Mouse (Mus musculus) embryonic facial prominence, embryonic 14.5 days (tissue): ENCODE data around the gene Olfr527. TPM values are rescaled to one million over a fixed set of nuclear protein-coding genes. Genes with fewer than 3 reads are reported as not detected.

ENCODE experiments used
- ATAC-seq: fragments of 200-750 bp; cut with Nextera tagmentation; 2 replicates; pipeline ENCODE4 v1.8.0; 2017; ENCODE audit warnings: low read depth, moderate number of reproducible peaks, moderate TSS enrichment
- DNase-seq: peaks from one replicate; pipeline ENCODE4 v3.0.0-alpha.2; 2015; ENCODE audit warnings: low spot score
- H3K27ac ChIP-seq: fragments of 300-500 bp; sonication (generic); replicated peaks from 2 replicates; pipeline ENCODE4 v1.5.1; 2014; ENCODE audit warnings: low read depth, mild to moderate bottlenecking, low read length, moderate library complexity
- H3K27me3 ChIP-seq: fragments of 300-500 bp; sonication (generic); replicated peaks from 2 replicates; pipeline ENCODE4 v1.6.1; 2014; ENCODE audit warnings: low read length; ENCODE audit not compliant: control insufficient read depth, insufficient read depth
- H3K36me3 ChIP-seq: fragments of 300-500 bp; sonication (generic); 2 replicates; pipeline ENCODE4 v1.6.1; 2014; ENCODE audit warnings: low read length, mixed read lengths; ENCODE audit not compliant: control insufficient read depth, insufficient read depth
- H3K4me1 ChIP-seq: fragments of 300-500 bp; sonication (generic); 2 replicates; pipeline ENCODE4 v1.6.1; 2014; ENCODE audit warnings: antibody characterized with exemption, low read length; ENCODE audit not compliant: control insufficient read depth, insufficient read depth
- H3K4me2 ChIP-seq: fragments of 300-500 bp; sonication (generic); 2 replicates; pipeline ENCODE4 v1.6.1; 2014; ENCODE audit warnings: low read depth, mild to moderate bottlenecking, low read length, moderate library complexity, mixed read lengths
- H3K4me3 ChIP-seq: fragments of 300-500 bp; sonication (generic); 2 replicates; pipeline ENCODE4 v1.5.1; 2014; ENCODE audit warnings: low read depth, mild to moderate bottlenecking, low read length
- H3K9ac ChIP-seq: fragments of 300-500 bp; sonication (generic); 2 replicates; pipeline ENCODE4 v1.6.1; 2014; ENCODE audit warnings: low read depth, mild to moderate bottlenecking, low read length, moderate library complexity, mixed read lengths
- H3K9me3 ChIP-seq: fragments of 300-500 bp; sonication (generic); 2 replicates; pipeline ENCODE4 v1.6.1; 2016; ENCODE audit warnings: low read length; ENCODE audit not compliant: control insufficient read depth
- WGBS: fragments of 180-500 bp; shearing (Covaris S2); extraction: QIAGEN DNeasy Blood & Tissue Kit; methylation state at CpG from one replicate; pipeline ENCODE4 v1.1.7; 2014; 5-methylcytosine and 5-hydroxymethylcytosine counted together
- polyA plus RNA-seq: library from polyadenylated mRNA; unstranded; fragments of >200 nt; fragmentation: Nextera tagmentation; extraction: Ambion mirVana; gene quantifications from 2 replicates; pipeline ENCODE4 v1.2.1, GENCODE M21; 2014

Gene Olfr527
- polyA plus RNA-seq, 1 experiment from 2014 or later = not detected

DNA sequence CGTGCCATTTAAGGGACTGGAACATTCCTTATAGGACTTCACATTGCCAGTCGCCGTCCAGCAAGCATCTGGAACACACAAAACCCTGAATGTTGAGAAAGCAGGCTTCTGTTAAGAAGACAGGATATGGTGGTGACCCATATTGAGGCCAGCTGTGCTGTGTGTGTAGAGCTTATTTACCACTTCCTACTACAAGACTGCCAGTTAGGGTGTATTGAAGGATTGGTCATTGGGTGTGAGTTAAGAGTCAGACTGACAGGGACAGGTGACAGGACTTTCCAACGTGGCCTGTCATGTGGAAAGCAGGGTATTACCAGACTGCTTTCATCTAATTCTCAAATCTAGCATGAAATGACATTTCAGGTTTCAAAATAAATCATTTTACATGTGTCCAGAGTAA is 40.5 kb downstream of the Olfr527 start:
- 68% methylated on average over 4 of the region's 4 CpGs for WGBS
- Histone ChIP-seq H3K27ac (no peak overlapping the region), H3K4me1 (no peaks in the 10 kb centered on the region), H3K9me3 (no peaks in the 10 kb centered on the region), H3K4me3 (no peak overlapping the region), H3K4me2 (no peak overlapping the region), H3K27me3 (no peaks in the 10 kb centered on the region), H3K9ac (no peak overlapping the region), H3K36me3 (no peaks in the 10 kb centered on the region)
- DNase-seq (no peak), ATAC-seq (no peak)

DNA sequence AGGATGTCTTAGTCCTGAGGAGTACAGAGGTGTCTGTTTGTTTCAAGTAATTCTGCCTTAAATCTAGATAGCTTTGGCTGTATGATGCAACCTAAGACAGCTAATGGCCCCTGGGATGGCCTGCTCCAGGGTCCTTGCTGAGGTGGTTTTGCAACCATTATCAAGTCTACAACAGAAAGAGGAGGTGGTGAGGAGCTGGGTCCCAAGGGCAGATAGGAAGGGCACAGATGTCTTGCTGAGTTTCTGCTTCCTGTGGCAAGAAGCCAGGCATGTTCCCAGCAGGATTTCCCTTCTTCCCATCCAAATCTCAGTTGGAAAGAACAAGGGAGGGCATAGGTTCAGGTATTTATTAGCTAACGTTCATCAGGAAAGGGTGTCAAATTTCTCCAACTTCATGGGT is 42.4 kb downstream of the Olfr527 start, which contains the start of gene Olfr530:
Olfr530 (minus strand) TSS at position 101 of the 400 bp plus-strand sequence.
- H3K27ac ChIP-seq = no peak within 1 kb of the TSS
- no peak within 1 kb of the TSS for H3K4me2 ChIP-seq
- no peak within 1 kb of the TSS for H3K9ac ChIP-seq
- no peaks in the 10 kb centered on the region for H3K9me3 ChIP-seq
- no peaks in the 10 kb centered on the region for H3K27me3 ChIP-seq
- ATAC-seq (no peak), DNase-seq (no peak)
- 22% methylated on average over 1 of the region's 1 CpGs for WGBS
- no peak within 1 kb of the TSS for H3K4me3 ChIP-seq
- no peaks in the 10 kb centered on the region for H3K36me3 ChIP-seq
- H3K4me1 ChIP-seq = no peaks in the 10 kb centered on the region

DNA sequence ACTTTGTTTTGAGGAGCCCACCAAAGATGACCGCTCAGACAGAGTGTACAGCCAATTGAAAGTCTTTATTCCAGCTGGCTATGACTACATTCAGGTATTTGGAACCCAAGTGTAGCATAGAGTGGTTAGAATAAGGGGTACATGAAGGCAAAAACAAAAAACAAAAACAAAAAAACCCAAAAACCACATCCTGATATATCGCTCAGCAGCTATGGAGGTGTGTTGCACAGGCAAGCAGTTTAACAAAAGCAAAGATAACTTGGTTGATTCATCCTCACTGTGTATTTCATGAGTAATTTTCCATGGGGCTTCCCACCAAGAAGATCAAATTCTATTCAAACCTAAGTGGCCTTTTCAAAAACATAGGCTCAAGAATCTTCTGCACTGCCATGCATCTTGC is 43.1 kb downstream of the Olfr527 start:
- H3K9ac ChIP-seq = no peak overlapping the region
- DNase-seq (no peak), ATAC-seq (no peak)
- WGBS = 95% methylated on average over 2 of the region's 2 CpGs
- no peaks in the 10 kb centered on the region for H3K36me3 ChIP-seq
- no peak overlapping the region for H3K4me2 ChIP-seq
- H3K4me1 ChIP-seq = no peaks in the 10 kb centered on the region
- no peak overlapping the region for H3K4me3 ChIP-seq
- H3K27me3 ChIP-seq = no peaks in the 10 kb centered on the region
- no peak overlapping the region for H3K27ac ChIP-seq
- H3K9me3 ChIP-seq = no peaks in the 10 kb centered on the region

Other genes with a start within 250 kb of the Olfr527 start
- gene Prap1, start 240.6 kb upstream of the Olfr527 start, polyA plus RNA-seq = 0.60 TPM in 1 of 2 replicates, not detected in the other
- 26.0 and 29.4 TPM in 2 replicates for gene Fuom, start 231.6 kb upstream of the Olfr527 start, polyA plus RNA-seq
- gene Paox, start 218.2 kb upstream of the Olfr527 start, polyA plus RNA-seq = 16.7 and 17.8 TPM in 2 replicates
- 136 and 146 TPM in 2 replicates for gene Echs1, start 217.5 kb upstream of the Olfr527 start, polyA plus RNA-seq
- gene Mtg1, start 196.5 kb upstream of the Olfr527 start, polyA plus RNA-seq = 25.0 and 25.4 TPM in 2 replicates
- 1.6 and 2.5 TPM in 2 replicates for gene Sprn, start 179.1 kb upstream of the Olfr527 start, polyA plus RNA-seq
- gene Olfr522, start 169.3 kb upstream of the Olfr527 start, polyA plus RNA-seq = not detected in 2 replicates
- 0.20 and 0.22 TPM in 2 replicates for gene Olfr523, start 160.8 kb upstream of the Olfr527 start, polyA plus RNA-seq
- 0.25 TPM in 1 of 2 replicates, not detected in the other for gene Olfr524, start 128.1 kb upstream of the Olfr527 start, polyA plus RNA-seq
- gene Cd163l1, start 115.8 kb upstream of the Olfr527 start, polyA plus RNA-seq = 0.06 TPM in 1 of 2 replicates, not detected in the other
- not detected in 2 replicates for gene 5830411N06Rik, start 86.7 kb upstream of the Olfr527 start, polyA plus RNA-seq
- gene Olfr525, start 13.2 kb upstream of the Olfr527 start, polyA plus RNA-seq = not detected in 2 replicates
- gene Olfr60, start 27.7 kb downstream of the Olfr527 start, polyA plus RNA-seq = not detected in 2 replicates
- gene Olfr530, start 42.3 kb downstream of the Olfr527 start, polyA plus RNA-seq = not detected in 2 replicates
- not detected in 2 replicates for gene Olfr531, start 68.9 kb downstream of the Olfr527 start, polyA plus RNA-seq
- gene Olfr532, start 87.6 kb downstream of the Olfr527 start, polyA plus RNA-seq = not detected in 2 replicates
- gene Olfr533, start 129.4 kb downstream of the Olfr527 start, polyA plus RNA-seq = 0.25 TPM in 1 of 2 replicates, not detected in the other
- gene Olfr535, start 150.2 kb downstream of the Olfr527 start, polyA plus RNA-seq = not detected in 2 replicates
- gene Olfr536, start 173.4 kb downstream of the Olfr527 start, polyA plus RNA-seq = 0.04 and 0.22 TPM in 2 replicates
- not detected in 2 replicates for gene Olfr538, start 233.9 kb downstream of the Olfr527 start, polyA plus RNA-seq